Mouse (Mus musculus) megakaryocyte, embryonic 14.5 days (primary cell): ENCODE data around the gene 9430038I01Rik.

ENCODE experiments used
- FLI1 ChIP-seq: IDR thresholded peaks from 2 replicates; pipeline ENCODE4 v1.6.1; 2012; ENCODE audit warnings: low read length, inconsistent platforms, mixed read lengths
- GATA1 ChIP-seq: IDR thresholded peaks from 3 replicates; pipeline ENCODE4 v1.6.1; 2012; ENCODE audit warnings: mixed read lengths, low read length, inconsistent platforms, borderline replicate concordance

DNA sequence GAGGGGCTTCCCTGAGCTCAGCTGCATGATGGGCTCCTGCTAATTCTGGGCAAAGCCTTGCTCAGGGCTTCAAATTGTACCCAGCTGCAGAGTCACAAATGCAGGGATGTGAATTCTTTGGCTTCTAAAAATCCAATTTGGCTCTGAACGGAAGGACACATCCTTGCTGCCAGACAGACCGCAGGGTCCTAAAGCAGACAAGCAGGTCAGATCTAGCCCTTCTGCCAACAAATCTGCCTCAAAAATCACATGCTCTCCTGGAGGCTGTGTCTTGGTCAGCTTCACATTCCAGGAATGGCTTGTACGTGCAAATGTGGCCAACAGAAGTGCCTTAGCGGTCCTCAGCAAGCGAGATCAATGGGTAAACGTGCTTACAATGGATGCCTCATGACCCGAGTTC is 46.0 kb downstream of the 9430038I01Rik start:
- no peak for TF ChIP-seq GATA1
- no peak for TF ChIP-seq FLI1
